Mouse (Mus musculus) testis, adult 2 months (tissue): ENCODE data around the gene Ccl28.

Experiments used
- CTCF ChIP-seq: fragments of 200-500 bp; IDR thresholded peaks from 2 replicates; pipeline ENCODE4 v1.5.1; 2012; ENCODE audit warnings: low read depth, mild to moderate bottlenecking, inconsistent platforms, low read length, moderate library complexity; ENCODE audit not compliant: control insufficient read depth, insufficient read depth, insufficient replicate concordance
- POLR2A ChIP-seq: fragments of 200-500 bp; IDR thresholded peaks from 2 replicates; pipeline ENCODE4 v1.6.1; 2012; ENCODE audit warnings: low read depth, mild to moderate bottlenecking, inconsistent platforms, low read length, moderate library complexity; ENCODE audit not compliant: control insufficient read depth

GRCm38 (mm10) chr13:119656246-119656645 lies 32.6 kb downstream of the Ccl28 start:
- TF ChIP-seq CTCF (no peak), POLR2A (no peak)
